ENCODE assay signal across 14 mouse cellular contexts in genomic region chr4:41610594-41610980, GRCm38 (mm10). TPM values are rescaled to one million over a fixed set of nuclear protein-coding genes. Genes with fewer than 3 reads are reported as not detected.
DNase-seq lines count a peak whose midpoint lies in the region; ATAC-seq and TF ChIP-seq lines count a peak whose summit lies in the region.
"Had no signal": no experiment of that assay in that cellular context is flagged by ENCODE, and none has a peak within 500 bp of the region (broad histone marks: within the 10 kb centered on the region; RNA-seq: fewer than 3 reads in every experiment).

No protein-coding gene starts in this region.

- H3K36me3 ChIP-seq in forebrain, embryonic 15.5 days: no peaks in the 10 kb centered on the region
- H3K36me3 ChIP-seq in forebrain, postnatal 0 days (ENCODE audit: insufficient read depth): no peaks in the 10 kb centered on the region
- H3K36me3 ChIP-seq in kidney, postnatal 0 days (ENCODE audit: insufficient read depth, low read length): no peaks in the 10 kb centered on the region
- H3K36me3 ChIP-seq in midbrain, embryonic 13.5 days: no peaks in the 10 kb centered on the region
- H3K36me3 ChIP-seq: hindbrain, embryonic 15.5 days; liver, embryonic 12.5 days had no signal

- no peak for ATAC-seq in forebrain, embryonic 15.5 days (replicated peaks)
- ATAC-seq in forebrain, postnatal 0 days: no peak
- ATAC-seq in kidney, postnatal 0 days (replicated peaks; ENCODE audit: low FRiP score, low read depth): no peak
- ATAC-seq in midbrain, embryonic 13.5 days: no peak
- ATAC-seq: activated CD4-positive, CD25-positive, alpha-beta regulatory T cell, adult 4 months; liver, embryonic 12.5 days had no signal

- H3K9ac ChIP-seq in forebrain, embryonic 15.5 days (replicated peaks): no peak overlapping the region
- no peak overlapping the region for H3K9ac ChIP-seq in forebrain, postnatal 0 days
- no peak overlapping the region for H3K9ac ChIP-seq in kidney, postnatal 0 days (ENCODE audit: low read depth, low read length)
- no peak overlapping the region for H3K9ac ChIP-seq in midbrain, embryonic 13.5 days (replicated peaks)
- H3K9ac ChIP-seq: hindbrain, embryonic 15.5 days; liver, embryonic 12.5 days had no signal

- no peak overlapping the region for H3K4me3 ChIP-seq in forebrain, embryonic 15.5 days
- H3K4me3 ChIP-seq in forebrain, postnatal 0 days (ENCODE audit: low read depth, low read length): no peak overlapping the region
- no peak overlapping the region for H3K4me3 ChIP-seq in kidney, postnatal 0 days (replicated peaks; ENCODE audit: low read depth, low read length)
- H3K4me3 ChIP-seq in midbrain, embryonic 13.5 days (replicated peaks): no peak overlapping the region
- H3K4me3 ChIP-seq: hindbrain, embryonic 15.5 days; liver, embryonic 12.5 days had no signal

- 23% methylated on average over 6 of the region's 6 CpGs for WGBS in forebrain, embryonic 15.5 days
- 35% methylated on average over 6 of the region's 6 CpGs for WGBS in forebrain, postnatal 0 days
- 19% methylated on average over 6 of the region's 6 CpGs for WGBS in kidney, postnatal 0 days
- WGBS in midbrain, embryonic 13.5 days: 32% methylated on average over 6 of the region's 6 CpGs

- H3K9me3 ChIP-seq in forebrain, embryonic 15.5 days: no peaks in the 10 kb centered on the region
- no peaks in the 10 kb centered on the region for H3K9me3 ChIP-seq in forebrain, postnatal 0 days (ENCODE audit: low read length)
- H3K9me3 ChIP-seq in kidney, postnatal 0 days (replicated peaks; ENCODE audit: low read length): no peaks in the 10 kb centered on the region
- H3K9me3 ChIP-seq in midbrain, embryonic 13.5 days: no peaks in the 10 kb centered on the region
- H3K9me3 ChIP-seq: hindbrain, embryonic 15.5 days; liver, embryonic 12.5 days had no signal

- H3K4me1 ChIP-seq in forebrain, embryonic 15.5 days: peaks cover 61% of the 10 kb centered on the region
- H3K4me1 ChIP-seq in forebrain, postnatal 0 days (ENCODE audit: insufficient read depth): no peaks in the 10 kb centered on the region
- H3K4me1 ChIP-seq in kidney, postnatal 0 days (replicated peaks; ENCODE audit: insufficient read depth, low read length): no peaks in the 10 kb centered on the region
- peaks cover 54% of the 10 kb centered on the region for H3K4me1 ChIP-seq in midbrain, embryonic 13.5 days (replicated peaks)
- H3K4me1 ChIP-seq: liver, embryonic 12.5 days had no signal

- H3K4me2 ChIP-seq in forebrain, embryonic 15.5 days (replicated peaks): no peak overlapping the region
- H3K4me2 ChIP-seq in forebrain, postnatal 0 days (ENCODE audit: low read depth): no peak overlapping the region
- no peak overlapping the region for H3K4me2 ChIP-seq in kidney, postnatal 0 days (ENCODE audit: low read length)
- no peak overlapping the region for H3K4me2 ChIP-seq in midbrain, embryonic 13.5 days (replicated peaks)
- H3K4me2 ChIP-seq: hindbrain, embryonic 15.5 days; liver, embryonic 12.5 days had no signal

- no peaks in the 10 kb centered on the region for H3K27me3 ChIP-seq in forebrain, embryonic 15.5 days
- no peaks in the 10 kb centered on the region for H3K27me3 ChIP-seq in forebrain, postnatal 0 days (ENCODE audit: insufficient read depth, low read length)
- H3K27me3 ChIP-seq in kidney, postnatal 0 days (ENCODE audit: insufficient read depth, low read length): no peaks in the 10 kb centered on the region
- H3K27me3 ChIP-seq in midbrain, embryonic 13.5 days: peaks cover 9% of the 10 kb centered on the region; the same call in 1 of the 2 replicates
- H3K27me3 ChIP-seq: hindbrain, embryonic 15.5 days had no signal

- H3K27ac ChIP-seq in forebrain, embryonic 15.5 days (replicated peaks): peak overlapping the region; percentile 53; the same call in 1 of the 2 replicates
- H3K27ac ChIP-seq in forebrain, postnatal 0 days (ENCODE audit: low read depth, low read length): no peak overlapping the region
- H3K27ac ChIP-seq in kidney, postnatal 0 days: no peak overlapping the region
- H3K27ac ChIP-seq in midbrain, embryonic 13.5 days: peak overlapping the region; percentile 2; the same call in 1 of the 2 replicates
- H3K27ac ChIP-seq: liver, embryonic 12.5 days; macrophage had no signal

- no peak for TF ChIP-seq CTCF in forebrain, postnatal 0 days (IDR thresholded peaks at IDR 0.05; ENCODE audit: low read depth)
- no peak for TF ChIP-seq CTCF in kidney, postnatal 0 days (IDR thresholded peaks at IDR 0.05; ENCODE audit: low read depth)

- DNase-seq in forebrain, postnatal 0 days: no peak
- peak; percentile 55 for DNase-seq in kidney, postnatal 0 days (ENCODE audit: low spot score)
- no peak for DNase-seq in kidney, adult 18-20 months
- peak; percentile 12 for DNase-seq in adipocyte (ENCODE audit: low spot score)
- DNase-seq in spleen, postnatal 10 days (ENCODE audit: low spot score in 2 of 2): no peak
- DNase-seq: cerebellum, adult 11 months; kidney, adult 9 months had no signal

RNA-seq across cellular contexts. Expression of gene Enho, which starts 29.5 kb away (rescaled TPM):
- polyA plus RNA-seq in forebrain, embryonic 15.5 days (2015; fragmentation: Nextera tagmentation; extraction: Ambion mirVana): 58.3 and 66.4 TPM in 2 replicates
- total RNA-seq in forebrain, postnatal 0 days (2014; rRNA removed): 106 and 130 TPM in 2 replicates
- 117 and 122 TPM in 2 replicates for polyA plus RNA-seq in forebrain, postnatal 0 days (2015; fragmentation: Nextera tagmentation; extraction: Ambion mirVana)
- 20.2 and 23.9 TPM in 2 replicates for polyA plus RNA-seq in kidney, postnatal 0 days (2015; fragmentation: Nextera tagmentation; extraction: Ambion mirVana)
- polyA plus RNA-seq in midbrain, embryonic 13.5 days (2015; fragmentation: Nextera tagmentation; extraction: Ambion mirVana): 81.6 and 92.1 TPM in 2 replicates
- total RNA-seq: neutrophil, adult 5-6 weeks had no signal
- polyA plus RNA-seq: activated CD4-positive, CD25-positive, alpha-beta regulatory T cell, adult 4 months had no signal

RNA-seq across cellular contexts. Expression of gene Dnaic1, which starts 41.0 kb away (rescaled TPM):
- polyA plus RNA-seq in forebrain, embryonic 15.5 days (2015; fragmentation: Nextera tagmentation; extraction: Ambion mirVana): 2.0 TPM in 2 replicates
- total RNA-seq in forebrain, postnatal 0 days (2014; rRNA removed): 2.2 and 4.9 TPM in 2 replicates
- 2.7 and 2.8 TPM in 2 replicates for polyA plus RNA-seq in forebrain, postnatal 0 days (2015; fragmentation: Nextera tagmentation; extraction: Ambion mirVana)
- 1.3 and 2.0 TPM in 2 replicates for polyA plus RNA-seq in kidney, postnatal 0 days (2015; fragmentation: Nextera tagmentation; extraction: Ambion mirVana)
- polyA plus RNA-seq in midbrain, embryonic 13.5 days (2015; fragmentation: Nextera tagmentation; extraction: Ambion mirVana): 2.4 and 2.7 TPM in 2 replicates
- total RNA-seq: neutrophil, adult 5-6 weeks had no signal
- polyA plus RNA-seq: activated CD4-positive, CD25-positive, alpha-beta regulatory T cell, adult 4 months had no signal

RNA-seq across cellular contexts. Expression of gene Fam219a, which starts 41.2 kb away (rescaled TPM):
- 14.3 and 14.7 TPM in 2 replicates for polyA plus RNA-seq in forebrain, embryonic 15.5 days (2015; fragmentation: Nextera tagmentation; extraction: Ambion mirVana)
- 76.6 and 95.8 TPM in 2 replicates for total RNA-seq in forebrain, postnatal 0 days (2014; rRNA removed)
- 13.8 and 18.6 TPM in 2 replicates for polyA plus RNA-seq in forebrain, postnatal 0 days (2015; fragmentation: Nextera tagmentation; extraction: Ambion mirVana)
- polyA plus RNA-seq in kidney, postnatal 0 days (2015; fragmentation: Nextera tagmentation; extraction: Ambion mirVana): 2.3 and 2.9 TPM in 2 replicates
- 13.1 and 18.8 TPM in 2 replicates for polyA plus RNA-seq in midbrain, embryonic 13.5 days (2015; fragmentation: Nextera tagmentation; extraction: Ambion mirVana)

Comparison
In these comparisons a context has a peak if more than half of its experiments do, and no peak if none do; other contexts are left out.
1. H3K27ac ChIP-seq: peak in forebrain, embryonic 15.5 days (single experiment) and midbrain, embryonic 13.5 days (single experiment); none in forebrain, postnatal 0 days (single experiment) and kidney, postnatal 0 days (single experiment).
2. DNase-seq: peak in kidney, postnatal 0 days (single experiment) and adipocyte (single experiment); none in forebrain, postnatal 0 days (single experiment), kidney, adult 18-20 months (single experiment) and spleen, postnatal 10 days (0 of 2).